Mouse (Mus musculus): Measurements from ENCODE around the gene Ptov1. TPM values are rescaled to one million over a fixed set of nuclear protein-coding genes. Genes with fewer than 3 reads are reported as not detected.

The Ptov1 gene
- polyA plus RNA-seq, 1 experiment from 2014 or later: 502 TPM

DNA sequence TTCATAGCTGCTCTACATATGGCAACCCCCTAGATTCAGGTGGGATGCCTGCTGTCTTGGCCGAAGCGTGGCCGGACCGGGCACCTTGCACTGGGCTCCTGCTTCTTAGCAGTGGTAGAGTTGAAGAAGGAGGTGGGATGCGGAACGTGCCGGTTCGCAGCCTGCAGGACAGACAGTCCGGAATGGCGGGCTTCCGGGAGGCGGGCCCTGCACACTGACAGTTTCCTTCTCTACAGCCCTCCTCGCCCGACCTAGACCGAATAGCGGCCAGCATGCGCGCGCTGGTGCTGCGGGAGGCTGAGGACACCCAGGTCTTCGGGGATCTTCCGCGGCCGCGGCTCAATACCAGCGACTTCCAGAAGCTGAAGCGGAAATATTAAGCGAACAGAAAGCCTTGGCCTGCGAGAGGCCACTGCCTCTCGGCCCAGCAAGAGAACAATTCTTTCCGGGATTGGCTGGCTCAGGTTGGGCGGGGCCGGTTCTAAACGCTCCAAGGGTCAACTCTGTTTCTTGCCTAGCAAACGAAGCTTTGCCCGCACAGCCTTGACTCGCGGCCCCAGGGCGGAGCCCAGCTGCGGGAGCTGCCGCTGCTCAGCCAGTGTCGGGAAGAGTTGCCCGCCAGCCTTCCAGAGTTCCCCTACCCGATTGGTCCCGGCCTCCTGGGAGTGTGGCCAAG lies 15.1 kb downstream of the Ptov1 start:
- H3K9ac ChIP-seq: peak overlapping the region; percentile 73
- H3K4me2 ChIP-seq (replicated peaks): peak overlapping the region; percentile 90
- ATAC-seq (ENCODE audit: low FRiP score, low read depth): peak; percentile 17
- H3K4me3 ChIP-seq: peak overlapping the region; percentile 56
- H3K27me3 ChIP-seq: no peaks in the 10 kb centered on the region
- H3K9me3 ChIP-seq: no peaks in the 10 kb centered on the region
- peak overlapping the region; percentile 93 for H3K27ac ChIP-seq
- H3K4me1 ChIP-seq: peaks cover 73% of the 10 kb centered on the region
- WGBS: under 1% methylated on average over 42 of the region's 45 CpGs
- H3K36me3 ChIP-seq: peaks cover 22% of the 10 kb centered on the region

GRCm38 (mm10) chr7:44853596-44854355 lies 15.8 kb downstream of the Ptov1 start:
- H3K4me1 ChIP-seq: peaks cover 73% of the 10 kb centered on the region

DNA sequence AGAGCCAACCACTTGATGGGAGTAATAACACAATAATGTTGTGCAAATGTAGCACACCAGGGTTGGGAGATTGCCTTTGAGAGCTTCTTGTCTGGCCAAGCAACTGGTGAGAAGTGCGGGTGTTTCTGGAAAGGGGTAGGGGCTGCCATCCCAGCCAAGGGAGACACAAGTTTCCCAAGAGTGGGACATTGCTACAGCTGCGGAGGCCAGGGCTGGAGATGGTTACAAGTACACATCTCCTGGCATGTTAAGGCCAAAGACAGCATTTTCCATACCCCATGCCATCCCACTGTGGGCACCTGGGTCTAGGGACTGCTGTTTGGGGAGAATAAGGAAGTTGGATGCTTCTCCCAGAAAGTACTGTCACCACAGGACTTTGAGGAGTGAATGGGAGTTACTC lies 16.5 kb downstream of the Ptov1 start:
- Histone ChIP-seq H3K4me3 (peak overlapping the region; percentile 56; the same call in 1 of the 2 replicates), H3K9me3 (no peaks in the 10 kb centered on the region), H3K9ac (peak overlapping the region; percentile 40; the same call in 1 of the 2 replicates), H3K4me2 (replicated peaks) (peak overlapping the region; percentile 90), H3K36me3 (peaks cover 22% of the 10 kb centered on the region), H3K27me3 (no peaks in the 10 kb centered on the region), H3K4me1 (peaks cover 67% of the 10 kb centered on the region), H3K27ac (no peak overlapping the region)
- no peak for ATAC-seq (ENCODE audit: low FRiP score, low read depth)
- WGBS: 89% methylated on average over 2 of the region's 2 CpGs

More at GRCm38 (mm10) chr7:44853596-44854355, 15.8 kb downstream of the Ptov1 start:
- Histone ChIP-seq H3K36me3 (peaks cover 22% of the 10 kb centered on the region), H3K9ac (peak overlapping the region; percentile 73), H3K27ac (peak overlapping the region; percentile 93), H3K4me3 (peak overlapping the region; percentile 56), H3K9me3 (no peaks in the 10 kb centered on the region), H3K4me2 (replicated peaks) (peak overlapping the region; percentile 90), H3K27me3 (no peaks in the 10 kb centered on the region)
- WGBS: 27% methylated on average over 26 of the region's 26 CpGs
- no peak for ATAC-seq (ENCODE audit: low FRiP score, low read depth)

- Histone ChIP-seq H3K27me3 (no peaks in the 10 kb centered on the region), H3K4me1 (peaks cover 67% of the 10 kb centered on the region), H3K4me3 (no peak overlapping the region), H3K27ac (no peak overlapping the region), H3K9ac (no peak overlapping the region), H3K36me3 (peaks cover 22% of the 10 kb centered on the region), H3K4me2 (replicated peaks) (no peak overlapping the region), H3K9me3 (no peaks in the 10 kb centered on the region)
- no peak for ATAC-seq (ENCODE audit: low FRiP score, low read depth)
- 87% methylated on average over 36 of the region's 36 CpGs for WGBS
These were observed 17.1 kb downstream of the Ptov1 start for GRCm38 (mm10) chr7:44852259-44853027.

DNA sequence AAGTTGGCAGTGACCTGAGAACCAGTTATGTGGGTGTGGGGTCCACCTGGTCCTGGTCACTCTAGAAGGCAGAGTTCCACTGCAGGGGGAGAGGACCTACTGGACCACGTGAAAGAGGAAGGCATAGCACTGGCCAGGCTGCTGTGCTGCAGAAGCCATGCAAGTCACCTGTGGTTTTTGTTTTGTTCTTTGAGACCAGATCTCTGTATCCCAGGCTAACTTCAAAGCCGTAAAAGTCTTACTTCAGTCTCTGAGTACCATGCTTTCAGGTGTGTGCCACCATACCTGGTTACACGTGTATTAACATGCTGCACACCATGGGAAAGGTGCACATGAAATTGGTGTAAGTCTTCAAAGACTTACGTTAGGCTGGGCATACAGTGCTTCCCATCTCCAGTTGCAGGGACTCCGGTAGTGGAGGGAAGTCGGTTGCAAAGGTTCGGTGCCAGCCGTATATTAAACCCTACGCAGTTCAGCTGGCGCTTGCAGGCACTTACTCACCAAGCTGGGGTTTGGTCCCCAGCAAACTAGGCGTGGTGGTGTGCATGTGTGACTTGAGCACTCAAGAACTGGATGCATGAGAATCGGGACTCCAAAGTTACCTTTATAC lies 17.9 kb downstream of the Ptov1 start:
- Histone ChIP-seq H3K4me3 (peak overlapping the region; percentile 79; the same call in 1 of the 2 replicates), H3K4me2 (replicated peaks) (no peak overlapping the region), H3K27ac (no peak overlapping the region), H3K4me1 (peaks cover 69% of the 10 kb centered on the region), H3K9ac (no peak overlapping the region), H3K9me3 (no peaks in the 10 kb centered on the region), H3K36me3 (peaks cover 24% of the 10 kb centered on the region), H3K27me3 (no peaks in the 10 kb centered on the region)
- 92% methylated on average over 12 of the region's 12 CpGs for WGBS
- ATAC-seq (ENCODE audit: low FRiP score, low read depth): no peak

DNA sequence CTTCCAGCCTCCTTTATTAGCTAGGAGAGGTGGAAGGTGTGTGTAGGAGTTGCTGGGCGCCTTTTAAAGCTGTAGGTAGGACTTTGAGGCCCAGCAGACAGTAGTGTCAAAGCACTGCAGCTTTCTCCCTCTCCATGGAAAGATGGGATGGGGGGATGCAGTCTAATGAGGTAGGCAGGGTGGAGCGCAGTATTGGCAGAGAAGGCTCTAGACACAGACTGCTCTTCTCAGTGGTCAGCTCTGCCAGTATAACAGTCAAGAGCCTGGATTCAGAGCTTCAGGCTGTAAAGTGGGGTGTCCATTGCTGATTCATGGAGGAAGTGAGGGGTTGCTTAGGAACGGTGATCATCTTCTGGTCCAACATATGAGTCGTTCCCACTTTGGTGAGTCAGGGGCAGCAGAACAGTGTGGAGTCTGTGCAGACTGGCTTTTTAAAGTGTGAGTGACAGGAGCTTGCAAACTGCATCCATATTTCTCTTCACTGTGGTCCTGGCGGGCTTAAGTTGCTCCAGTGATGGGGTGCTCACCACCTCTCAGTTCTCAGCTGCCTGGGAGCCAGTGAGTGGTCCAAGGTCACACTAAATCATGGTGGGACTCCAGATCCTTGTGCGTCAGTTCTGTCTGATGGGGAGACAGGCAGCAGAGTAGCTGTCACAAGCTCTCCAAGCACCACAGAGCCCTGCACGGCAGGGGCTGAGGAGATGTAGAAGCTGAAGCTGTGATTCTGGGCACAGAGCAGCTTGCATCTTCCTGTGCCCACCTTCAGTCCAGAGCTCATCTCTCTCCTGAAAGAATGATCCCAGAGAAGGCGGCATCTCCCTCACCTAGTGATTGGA lies 18.6 kb downstream of the Ptov1 start:
- peak overlapping the region; percentile 94 for H3K4me2 ChIP-seq (replicated peaks)
- H3K4me1 ChIP-seq: peaks cover 64% of the 10 kb centered on the region
- 76% methylated on average over 8 of the region's 8 CpGs for whole genome bisulfite sequencing

GRCm38 (mm10) chr7:44850146-44850545 lies 19.4 kb downstream of the Ptov1 start:
- under 1% methylated on average over 33 of the region's 33 CpGs for WGBS
- H3K4me1 ChIP-seq: peaks cover 55% of the 10 kb centered on the region
- H3K27ac ChIP-seq: peak overlapping the region; percentile 95
- peak; percentile 57 for ATAC-seq (ENCODE audit: low FRiP score, low read depth)
- peak overlapping the region; percentile 79 for H3K4me3 ChIP-seq
- H3K9ac ChIP-seq: peak overlapping the region; percentile 82
- H3K4me2 ChIP-seq (replicated peaks): peak overlapping the region; percentile 94
- no peaks in the 10 kb centered on the region for H3K27me3 ChIP-seq
- peaks cover 40% of the 10 kb centered on the region for H3K36me3 ChIP-seq
- no peaks in the 10 kb centered on the region for H3K9me3 ChIP-seq

More for the DNA sequence above, 18.6 kb downstream of the Ptov1 start:
- Histone ChIP-seq H3K36me3 (peaks cover 32% of the 10 kb centered on the region), H3K27ac (peak overlapping the region; percentile 95; the same call in 1 of the 2 replicates), H3K9ac (peak overlapping the region; percentile 82), H3K27me3 (no peaks in the 10 kb centered on the region), H3K9me3 (no peaks in the 10 kb centered on the region), H3K4me3 (peak overlapping the region; percentile 79)
- no peak for ATAC-seq (ENCODE audit: low FRiP score, low read depth)

DNA sequence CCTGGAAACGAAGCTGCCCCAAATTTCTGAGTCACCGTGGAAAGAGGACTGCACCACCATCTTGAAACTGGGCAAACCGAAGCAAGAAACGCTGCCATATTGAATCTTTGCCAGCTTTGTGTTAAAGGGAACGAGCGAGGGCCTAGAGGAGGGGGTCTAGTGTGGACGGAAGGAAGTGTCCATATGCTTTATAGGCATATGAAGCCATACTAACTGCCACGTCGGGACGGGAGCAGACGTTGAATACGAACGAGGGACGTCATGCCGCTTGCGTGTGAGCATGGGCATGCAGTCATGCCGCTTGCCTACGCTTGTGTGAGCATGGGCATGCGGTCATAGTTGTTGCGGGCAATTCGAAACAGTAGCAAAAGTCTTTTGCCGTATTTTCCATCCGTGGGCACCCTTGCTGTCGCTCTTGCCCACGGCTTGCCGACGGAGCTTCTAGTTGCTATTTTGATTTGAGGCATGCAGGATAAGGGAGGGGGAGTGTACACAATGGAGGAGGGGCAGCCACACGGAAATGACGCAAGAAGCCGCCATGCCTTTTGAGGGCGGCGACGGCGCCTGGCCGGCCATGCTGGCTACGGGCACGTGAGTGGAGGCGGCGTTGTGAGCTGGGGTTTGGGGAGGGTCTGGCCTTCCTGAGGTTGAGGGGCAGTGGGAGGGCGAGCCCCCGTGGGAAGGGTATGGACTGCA lies 20.0 kb downstream of the Ptov1 start:
- WGBS: under 1% methylated on average over 41 of the region's 41 CpGs
- Histone ChIP-seq H3K27me3 (no peaks in the 10 kb centered on the region), H3K36me3 (peaks cover 46% of the 10 kb centered on the region), H3K9me3 (no peaks in the 10 kb centered on the region), H3K9ac (peak overlapping the region; percentile 82), H3K27ac (peak overlapping the region; percentile 95), H3K4me3 (peak overlapping the region; percentile 79), H3K4me1 (peaks cover 49% of the 10 kb centered on the region), H3K4me2 (replicated peaks) (peak overlapping the region; percentile 94)
- peak; percentile 73 for ATAC-seq (ENCODE audit: low FRiP score, low read depth)

GRCm38 (mm10) chr7:44848561-44849415 lies 20.8 kb downstream of the Ptov1 start, which contains the start of the genes Akt1s1 and Tbc1d17:
Gene Akt1s1 (plus strand): TSS chr7:44848991.
Gene Tbc1d17 (minus strand): TSS chr7:44849079.
- Histone ChIP-seq H3K9me3 (no peaks in the 10 kb centered on the region), H3K4me3 (peak within 1 kb of the TSS; percentile 79), H3K27ac (peak within 1 kb of the TSS; percentile 95), H3K36me3 (peaks cover 52% of the 10 kb centered on the region), H3K27me3 (no peaks in the 10 kb centered on the region), H3K9ac (peak within 1 kb of the TSS; percentile 82), H3K4me1 (peaks cover 41% of the 10 kb centered on the region), H3K4me2 (replicated peaks) (peak within 1 kb of the TSS; percentile 94)
- ATAC-seq (ENCODE audit: low FRiP score, low read depth): peak; percentile 88
- WGBS: 0% methylated on average over 54 of the region's 54 CpGs

DNA sequence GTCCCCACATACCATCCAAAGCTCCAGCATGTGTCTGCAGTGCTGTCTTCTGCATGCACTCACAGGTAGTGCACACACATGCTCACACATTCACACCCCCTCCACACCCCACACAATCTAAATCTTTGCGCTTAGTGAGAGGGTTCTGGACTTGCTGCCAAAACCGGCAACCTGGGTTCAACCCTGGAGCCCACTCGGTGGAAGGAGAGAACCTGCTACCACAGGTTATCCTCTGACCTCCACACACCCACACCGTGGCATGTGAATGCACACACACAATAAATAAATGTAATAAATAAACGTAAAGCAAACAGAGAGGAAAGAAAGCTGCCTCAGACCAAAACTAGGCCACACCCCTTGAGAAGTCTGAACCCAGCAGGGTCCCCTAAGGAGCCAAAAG lies 21.8 kb downstream of the Ptov1 start:
- WGBS: 70% methylated on average over 5 of the region's 5 CpGs
- Histone ChIP-seq H3K4me1 (peaks cover 31% of the 10 kb centered on the region), H3K27me3 (no peaks in the 10 kb centered on the region), H3K27ac (no peak overlapping the region), H3K36me3 (peaks cover 52% of the 10 kb centered on the region), H3K4me3 (peak overlapping the region; percentile 79), H3K9me3 (no peaks in the 10 kb centered on the region), H3K9ac (peak overlapping the region; percentile 64), H3K4me2 (replicated peaks) (peak overlapping the region; percentile 94)
- no peak for ATAC-seq (ENCODE audit: low FRiP score, low read depth)
